Mouse (Mus musculus): ENCODE data around the gene Rhbdl3. TPM values are rescaled to one million over a fixed set of nuclear protein-coding genes. Genes with fewer than 3 reads are reported as not detected.
A peak's percentile ranks its signal among the peaks of the same experiment; 100 is the strongest.
"Not testable (repeated sequence)": the region's sequence is repeated elsewhere in the genome, so short reads cannot be mapped to it uniquely, and the experiment has no call there.

The Rhbdl3 gene
- polyA plus RNA-seq, 1 experiment from 2014 or later: 0.12 TPM

GRCm38 (mm10) chr11:80354832-80355231 lies 54.1 kb downstream of the Rhbdl3 start:
- WGBS (ENCODE audit: insufficient replicate concordance): 27% methylated on average over 4 of the region's 4 CpGs
- Histone ChIP-seq H3K27ac (no peak overlapping the region), H3K9ac (no peak overlapping the region), H3K4me3 (replicated peaks) (no peak overlapping the region), H3K9me3 (replicated peaks) (no peaks in the 10 kb centered on the region), H3K36me3 (no peaks in the 10 kb centered on the region), H3K4me1 (replicated peaks) (no peaks in the 10 kb centered on the region), H3K4me2 (no peak overlapping the region), H3K27me3 (no peaks in the 10 kb centered on the region)
- DNase-seq (no peak), ATAC-seq (ENCODE audit: low read depth) (no peak)

GRCm38 (mm10) chr11:80368949-80369348 lies 68.2 kb downstream of the Rhbdl3 start:
- no peaks in the 10 kb centered on the region for H3K9me3 ChIP-seq (replicated peaks)
- H3K36me3 ChIP-seq: peaks cover 62% of the 10 kb centered on the region
- no peak overlapping the region for H3K4me3 ChIP-seq (replicated peaks)
- 80% methylated on average over 1 of the region's 1 CpGs for WGBS (ENCODE audit: insufficient replicate concordance)
- no peak for DNase-seq
- no peak overlapping the region for H3K9ac ChIP-seq
- no peaks in the 10 kb centered on the region for H3K27me3 ChIP-seq
- H3K4me2 ChIP-seq: no peak overlapping the region
- no peak overlapping the region for H3K27ac ChIP-seq
- H3K4me1 ChIP-seq (replicated peaks): no peaks in the 10 kb centered on the region
- ATAC-seq (ENCODE audit: low read depth): no peak

- ATAC-seq (ENCODE audit: low read depth): no peak
- Histone ChIP-seq H3K4me3 (replicated peaks) (peak overlapping the region; percentile 84), H3K9me3 (replicated peaks) (no peaks in the 10 kb centered on the region), H3K27ac (no peak overlapping the region), H3K9ac (peak overlapping the region; percentile 87; the same call in 1 of the 2 replicates), H3K27me3 (no peaks in the 10 kb centered on the region), H3K36me3 (peaks cover 27% of the 10 kb centered on the region), H3K4me2 (peak overlapping the region; percentile 89), H3K4me1 (replicated peaks) (peaks cover 25% of the 10 kb centered on the region)
- WGBS (ENCODE audit: insufficient replicate concordance): 47% methylated on average over 4 of the region's 4 CpGs
- no peak for DNase-seq
Measured at GRCm38 (mm10) chr11:80376651-80377050, 75.9 kb downstream of the Rhbdl3 start.

GRCm38 (mm10) chr11:80377712-80378451 lies 77.2 kb downstream of the Rhbdl3 start, which contains the start of gene 5730455P16Rik:
TSS of gene 5730455P16Rik (minus strand) at chr11:80378034.
- peak within 1 kb of the TSS; percentile 89 for H3K4me2 ChIP-seq
- ATAC-seq (ENCODE audit: low read depth): peak; percentile 82
- peak; percentile 68 for DNase-seq
- H3K4me3 ChIP-seq (replicated peaks): peak within 1 kb of the TSS; percentile 84
- no peaks in the 10 kb centered on the region for H3K9me3 ChIP-seq (replicated peaks)
- 2% methylated on average over 43 of the region's 43 CpGs for WGBS (ENCODE audit: insufficient replicate concordance)
- peaks cover 24% of the 10 kb centered on the region for H3K36me3 ChIP-seq
- H3K4me1 ChIP-seq (replicated peaks): peaks cover 33% of the 10 kb centered on the region
- H3K27ac ChIP-seq: peak within 1 kb of the TSS; percentile 88
- no peaks in the 10 kb centered on the region for H3K27me3 ChIP-seq
- H3K9ac ChIP-seq: peak within 1 kb of the TSS; percentile 87

GRCm38 (mm10) chr11:80378452-80379068 lies 77.8 kb downstream of the Rhbdl3 start:
- H3K27ac ChIP-seq: peak overlapping the region; percentile 88
- H3K4me1 ChIP-seq (replicated peaks): peaks cover 33% of the 10 kb centered on the region
- peak overlapping the region; percentile 84 for H3K4me3 ChIP-seq (replicated peaks)
- peaks cover 17% of the 10 kb centered on the region for H3K36me3 ChIP-seq
- ATAC-seq (ENCODE audit: low read depth); DNase-seq; H3K9me3 ChIP-seq (replicated peaks); H3K27me3 ChIP-seq: not testable (repeated sequence)
- peak overlapping the region; percentile 87 for H3K9ac ChIP-seq
- peak overlapping the region; percentile 89 for H3K4me2 ChIP-seq
- 52% methylated on average over 2 of the region's 2 CpGs for WGBS (ENCODE audit: insufficient replicate concordance)

- WGBS (ENCODE audit: insufficient replicate concordance): 90% methylated on average over 7 of the region's 7 CpGs
- not testable (repeated sequence) for DNase-seq; H3K4me3 ChIP-seq (replicated peaks); H3K27me3 ChIP-seq; H3K27ac ChIP-seq; H3K9me3 ChIP-seq (replicated peaks); H3K9ac ChIP-seq; H3K4me2 ChIP-seq; ATAC-seq (ENCODE audit: low read depth)
- H3K36me3 ChIP-seq: peaks cover 11% of the 10 kb centered on the region
- H3K4me1 ChIP-seq (replicated peaks): peaks cover 33% of the 10 kb centered on the region
Measured at GRCm38 (mm10) chr11:80379184-80379583, 78.5 kb downstream of the Rhbdl3 start.

GRCm38 (mm10) chr11:80382626-80383018 lies 81.9 kb downstream of the Rhbdl3 start:
- peak overlapping the region; percentile 97 for H3K9ac ChIP-seq
- WGBS (ENCODE audit: insufficient replicate concordance): under 1% methylated on average over 12 of the region's 12 CpGs
- H3K27me3 ChIP-seq: no peaks in the 10 kb centered on the region
- ATAC-seq (ENCODE audit: low read depth) (peak; percentile 24), DNase-seq (no peak)
- H3K4me3 ChIP-seq (replicated peaks): peak overlapping the region; percentile 88
- H3K27ac ChIP-seq: peak overlapping the region; percentile 95
- H3K9me3 ChIP-seq (replicated peaks): no peaks in the 10 kb centered on the region
- peak overlapping the region; percentile 76 for H3K4me2 ChIP-seq
- peaks cover 30% of the 10 kb centered on the region for H3K36me3 ChIP-seq
- H3K4me1 ChIP-seq (replicated peaks): peaks cover 50% of the 10 kb centered on the region

- Histone ChIP-seq H3K4me2 (peak within 1 kb of the TSS; percentile 94), H3K9ac (peak within 1 kb of the TSS; percentile 97), H3K9me3 (replicated peaks) (no peaks in the 10 kb centered on the region), H3K36me3 (peaks cover 35% of the 10 kb centered on the region), H3K4me1 (replicated peaks) (peaks cover 50% of the 10 kb centered on the region), H3K4me3 (replicated peaks) (peak within 1 kb of the TSS; percentile 88), H3K27ac (peak within 1 kb of the TSS; percentile 95), H3K27me3 (no peaks in the 10 kb centered on the region)
- peak; percentile 86 for ATAC-seq (ENCODE audit: low read depth)
- under 1% methylated on average over 33 of the region's 33 CpGs for WGBS (ENCODE audit: insufficient replicate concordance)
- peak; percentile 96 for DNase-seq
Measured at GRCm38 (mm10) chr11:80383019-80383625, 82.4 kb downstream of the Rhbdl3 start, which contains the start of gene Zfp207. TSS of gene Zfp207 (plus strand) at chr11:80383279.

GRCm38 (mm10) chr11:80383626-80384046 lies 82.9 kb downstream of the Rhbdl3 start:
- Histone ChIP-seq H3K36me3 (peaks cover 41% of the 10 kb centered on the region), H3K9me3 (replicated peaks) (no peaks in the 10 kb centered on the region), H3K4me3 (replicated peaks) (peak overlapping the region; percentile 88), H3K9ac (peak overlapping the region; percentile 97), H3K4me2 (peak overlapping the region; percentile 18), H3K4me1 (replicated peaks) (peaks cover 45% of the 10 kb centered on the region), H3K27ac (peak overlapping the region; percentile 95), H3K27me3 (no peaks in the 10 kb centered on the region)
- ATAC-seq (ENCODE audit: low read depth) (peak; percentile 56), DNase-seq (peak; percentile 44)
- under 1% methylated on average over 20 of the region's 20 CpGs for WGBS (ENCODE audit: insufficient replicate concordance)

GRCm38 (mm10) chr11:80384461-80384860 lies 83.7 kb downstream of the Rhbdl3 start:
- Histone ChIP-seq H3K9me3 (replicated peaks) (no peaks in the 10 kb centered on the region), H3K27me3 (no peaks in the 10 kb centered on the region), H3K9ac (peak overlapping the region; percentile 84), H3K4me2 (peak overlapping the region; percentile 94), H3K27ac (peak overlapping the region; percentile 69), H3K4me1 (replicated peaks) (peaks cover 46% of the 10 kb centered on the region), H3K36me3 (peaks cover 48% of the 10 kb centered on the region), H3K4me3 (replicated peaks) (peak overlapping the region; percentile 88)
- no peak for DNase-seq
- ATAC-seq (ENCODE audit: low read depth): no peak

- peak overlapping the region; percentile 88 for H3K4me3 ChIP-seq (replicated peaks)
- H3K36me3 ChIP-seq: peaks cover 54% of the 10 kb centered on the region
- H3K9ac ChIP-seq: peak overlapping the region; percentile 84
- DNase-seq (no peak), ATAC-seq (ENCODE audit: low read depth) (no peak)
- H3K27ac ChIP-seq: peak overlapping the region; percentile 69
- no peaks in the 10 kb centered on the region for H3K27me3 ChIP-seq
- H3K9me3 ChIP-seq (replicated peaks): no peaks in the 10 kb centered on the region
- peak overlapping the region; percentile 94 for H3K4me2 ChIP-seq
- H3K4me1 ChIP-seq (replicated peaks): peaks cover 46% of the 10 kb centered on the region
- 33% methylated on average over 4 of the region's 4 CpGs for WGBS (ENCODE audit: insufficient replicate concordance)
Measured at GRCm38 (mm10) chr11:80385055-80385454, 84.3 kb downstream of the Rhbdl3 start.
